Mouse (Mus musculus) lung, embryonic 14.5 days (tissue): ENCODE results near the gene Prkce. TPM values are rescaled to one million over a fixed set of nuclear protein-coding genes. Genes with fewer than 3 reads are reported as not detected.

Experiments used
- ATAC-seq: fragments of 200-750 bp; cut with Nextera tagmentation; 2 replicates; pipeline ENCODE4 v1.8.0; 2017; ENCODE audit warnings: mild to moderate bottlenecking, moderate TSS enrichment, moderate library complexity; ENCODE audit not compliant: insufficient read depth
- DNase-seq: peaks from one replicate; pipeline ENCODE4 v3.0.0-alpha.2; 2015
- H3K27ac ChIP-seq: fragments of 300-500 bp; sonication (generic); 2 replicates; pipeline ENCODE4 v1.5.1; 2014; ENCODE audit warnings: low read depth, mild to moderate bottlenecking, moderate library complexity
- H3K27me3 ChIP-seq: fragments of 300-500 bp; sonication (generic); 2 replicates; pipeline ENCODE4 v1.6.1; 2014; ENCODE audit warnings: low read length, control low read depth; ENCODE audit not compliant: insufficient read depth
- H3K36me3 ChIP-seq: fragments of 300-500 bp; sonication (generic); 2 replicates; pipeline ENCODE4 v1.6.1; 2014; ENCODE audit warnings: control low read depth; ENCODE audit not compliant: insufficient read depth
- H3K4me1 ChIP-seq: fragments of 300-500 bp; sonication (generic); 2 replicates; pipeline ENCODE4 v1.6.1; 2014; ENCODE audit warnings: antibody characterized with exemption, control low read depth; ENCODE audit not compliant: insufficient read depth
- H3K4me2 ChIP-seq: fragments of 300-500 bp; sonication (generic); 2 replicates; pipeline ENCODE4 v1.6.1; 2014; ENCODE audit warnings: mild to moderate bottlenecking
- H3K4me3 ChIP-seq: fragments of 300-500 bp; sonication (generic); 2 replicates; pipeline ENCODE4 v1.5.1; 2014; ENCODE audit warnings: low read depth, low read length
- H3K9ac ChIP-seq: fragments of 300-500 bp; sonication (generic); 2 replicates; pipeline ENCODE4 v1.6.1; 2014
- H3K9me3 ChIP-seq: fragments of 300-500 bp; sonication (generic); 2 replicates; pipeline ENCODE4 v1.6.1; 2016; ENCODE audit warnings: low read depth, low read length, control low read depth
- CTCF ChIP-seq: IDR thresholded peaks from 2 replicates; pipeline ENCODE4 v1.5.1; 2016; ENCODE audit warnings: antibody characterized with exemption, low read depth
- WGBS: fragments of 180-500 bp; shearing (Covaris S2); extraction: QIAGEN DNeasy Blood & Tissue Kit; methylation state at CpG from one replicate; pipeline ENCODE4 v1.1.7; 2014; 5-methylcytosine and 5-hydroxymethylcytosine counted together
- polyA plus RNA-seq: library from polyadenylated mRNA; unstranded; fragments of >200 nt; fragmentation: Nextera tagmentation; extraction: Ambion mirVana; gene quantifications from 2 replicates; pipeline ENCODE4 v1.2.1, GENCODE M21; 2014

The Prkce gene
- polyA plus RNA-seq, 1 experiment from 2014 or later: 10.1 TPM

DNA sequence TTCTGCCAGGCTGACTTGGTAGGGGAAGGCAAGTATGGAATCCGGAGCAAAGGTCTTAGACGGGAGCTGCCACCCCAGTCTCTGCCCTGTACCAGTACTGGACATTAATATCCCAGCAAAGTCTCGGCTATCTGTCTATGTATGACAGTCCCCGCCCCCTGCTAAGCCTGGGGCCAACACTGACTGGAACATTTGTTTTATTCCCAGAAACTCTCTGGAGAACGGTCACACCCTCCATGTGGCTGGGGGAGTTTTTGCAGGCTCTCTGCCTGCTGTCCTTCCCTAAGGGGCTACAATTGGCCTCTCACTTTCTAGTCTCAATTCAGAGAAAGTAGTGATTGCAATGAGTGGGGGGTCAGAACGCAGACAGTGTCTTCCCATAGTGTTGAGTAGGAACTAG lies 244.6 kb downstream of the Prkce start:
- no peaks in the 10 kb centered on the region for H3K27me3 ChIP-seq
- no peak overlapping the region for H3K4me2 ChIP-seq
- ATAC-seq: peak; percentile 71; the same call in 1 of the 2 replicates
- H3K4me3 ChIP-seq: no peak overlapping the region
- H3K9ac ChIP-seq: no peak overlapping the region
- WGBS: 48% methylated on average over 6 of the region's 6 CpGs
- no peaks in the 10 kb centered on the region for H3K4me1 ChIP-seq
- peak; percentile 66 for DNase-seq
- no peak for TF ChIP-seq CTCF
- H3K27ac ChIP-seq: no peak overlapping the region
- no peaks in the 10 kb centered on the region for H3K36me3 ChIP-seq
- no peaks in the 10 kb centered on the region for H3K9me3 ChIP-seq

DNA sequence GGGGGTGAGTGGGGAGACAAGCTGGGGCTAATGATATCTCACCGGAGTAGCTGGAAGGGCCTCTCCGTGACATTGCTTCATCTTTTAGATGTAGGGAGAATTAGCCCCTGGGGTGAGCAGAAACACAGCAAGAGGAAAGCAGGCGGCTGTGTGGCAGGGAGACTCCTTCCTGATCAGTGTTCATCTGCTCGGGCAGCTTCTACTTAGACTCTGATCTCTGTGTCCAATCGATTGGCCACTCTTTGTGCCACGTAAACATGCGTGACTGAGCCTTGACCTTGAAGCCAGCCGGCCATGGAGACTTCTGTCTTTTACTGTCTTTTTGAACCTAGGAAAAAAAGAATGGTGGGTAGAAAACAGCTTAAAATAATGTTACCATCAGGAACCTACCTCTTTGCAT lies 247.0 kb downstream of the Prkce start:
- no peak for TF ChIP-seq CTCF
- H3K4me3 ChIP-seq: no peak overlapping the region
- H3K27ac ChIP-seq: no peak overlapping the region
- DNase-seq (no peak), ATAC-seq (no peak)
- WGBS: 79% methylated on average over 8 of the region's 8 CpGs
- H3K9ac ChIP-seq: no peak overlapping the region
- no peaks in the 10 kb centered on the region for H3K36me3 ChIP-seq
- no peaks in the 10 kb centered on the region for H3K4me1 ChIP-seq
- H3K9me3 ChIP-seq: no peaks in the 10 kb centered on the region
- no peak overlapping the region for H3K4me2 ChIP-seq
- no peaks in the 10 kb centered on the region for H3K27me3 ChIP-seq

DNA sequence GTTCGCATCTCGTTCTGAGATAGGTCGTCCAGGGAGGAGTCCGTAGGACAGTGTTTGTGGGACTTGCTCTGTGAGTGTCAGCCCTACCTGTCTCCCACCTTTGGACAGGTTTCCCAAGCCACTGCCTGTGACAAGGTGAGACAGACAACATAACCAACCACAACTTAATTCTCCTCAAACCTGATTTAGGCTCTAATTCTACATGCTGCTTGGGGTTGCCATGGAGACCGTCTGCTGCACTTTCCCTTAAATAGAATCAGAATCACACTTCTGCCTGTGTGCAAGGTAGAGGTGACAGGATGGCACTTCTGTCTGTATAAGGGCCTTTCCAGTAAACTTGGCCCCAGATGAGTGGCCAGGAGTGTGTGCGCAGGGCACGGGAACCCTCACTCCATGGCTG lies 248.4 kb downstream of the Prkce start:
- no peaks in the 10 kb centered on the region for H3K36me3 ChIP-seq
- H3K9ac ChIP-seq: no peak overlapping the region
- 0 out of 2 replicates have a peak, but pooled peaks cover 4% of the 10 kb centered on the region for H3K9me3 ChIP-seq
- DNase-seq: no peak
- H3K27me3 ChIP-seq: no peaks in the 10 kb centered on the region
- no peak overlapping the region for H3K27ac ChIP-seq
- WGBS: 75% methylated on average over 7 of the region's 7 CpGs
- no peaks in the 10 kb centered on the region for H3K4me1 ChIP-seq
- no peak for ATAC-seq
- TF ChIP-seq CTCF: no peak
- no peak overlapping the region for H3K4me3 ChIP-seq
- no peak overlapping the region for H3K4me2 ChIP-seq

DNA sequence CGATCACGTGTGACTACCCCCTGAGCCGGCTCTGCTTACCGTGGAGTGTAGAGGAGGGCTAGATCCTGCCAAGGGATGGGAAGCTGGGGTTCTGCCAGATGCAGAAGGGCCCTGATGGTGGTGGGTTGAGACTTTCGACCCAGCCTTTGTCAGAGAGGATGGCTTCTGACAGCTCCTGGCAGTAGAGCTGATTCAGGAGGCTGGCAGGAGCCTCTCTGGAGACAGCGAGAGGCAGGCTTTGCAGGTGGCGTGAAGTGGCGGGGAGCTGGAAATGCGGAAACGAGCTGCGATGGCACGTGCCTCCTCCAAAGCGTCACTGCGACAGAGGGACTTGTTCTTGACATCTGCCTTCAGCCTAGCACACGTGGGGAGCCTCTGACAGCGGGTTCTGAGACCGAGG lies 250.7 kb downstream of the Prkce start:
- ATAC-seq: no peak
- whole genome bisulfite sequencing: 67% methylated on average over 17 of the region's 17 CpGs
- DNase-seq: no peak

DNA sequence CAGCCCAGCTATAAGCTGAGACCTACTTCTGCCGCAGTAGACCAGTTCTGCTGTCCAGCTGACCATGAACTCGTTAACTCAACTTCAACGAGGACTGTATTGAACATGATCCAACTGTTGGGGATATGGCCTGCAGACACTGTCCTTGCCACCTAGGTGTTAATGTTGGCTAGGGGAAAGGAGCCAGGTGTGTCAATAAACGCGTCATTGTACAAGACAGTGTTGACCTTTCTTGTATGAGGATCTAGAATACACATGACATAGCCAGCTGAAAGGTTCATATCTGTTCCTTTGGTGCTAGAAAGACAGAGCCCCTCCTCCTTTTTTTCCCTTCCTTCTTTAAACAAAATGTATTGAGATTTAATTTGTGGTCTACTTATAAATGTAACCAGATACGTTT lies 251.6 kb downstream of the Prkce start:
- H3K9ac ChIP-seq: no peak overlapping the region
- no peaks in the 10 kb centered on the region for H3K4me1 ChIP-seq
- DNase-seq (no peak), ATAC-seq (no peak)
- H3K36me3 ChIP-seq: no peaks in the 10 kb centered on the region
- no peak overlapping the region for H3K4me3 ChIP-seq
- TF ChIP-seq CTCF: no peak
- H3K9me3 ChIP-seq: 0 out of 2 replicates have a peak, but pooled peaks cover 4% of the 10 kb centered on the region
- H3K4me2 ChIP-seq: no peak overlapping the region
- 68% methylated on average over 6 of the region's 6 CpGs for WGBS
- H3K27me3 ChIP-seq: no peaks in the 10 kb centered on the region
- no peak overlapping the region for H3K27ac ChIP-seq

More for the DNA sequence above, 250.7 kb downstream of the Prkce start:
- Histone ChIP-seq H3K27me3 (no peaks in the 10 kb centered on the region), H3K9me3 (0 out of 2 replicates have a peak, but pooled peaks cover 4% of the 10 kb centered on the region), H3K4me3 (no peak overlapping the region), H3K36me3 (no peaks in the 10 kb centered on the region), H3K4me1 (no peaks in the 10 kb centered on the region), H3K27ac (no peak overlapping the region), H3K9ac (no peak overlapping the region), H3K4me2 (no peak overlapping the region)
- TF ChIP-seq CTCF: no peak

DNA sequence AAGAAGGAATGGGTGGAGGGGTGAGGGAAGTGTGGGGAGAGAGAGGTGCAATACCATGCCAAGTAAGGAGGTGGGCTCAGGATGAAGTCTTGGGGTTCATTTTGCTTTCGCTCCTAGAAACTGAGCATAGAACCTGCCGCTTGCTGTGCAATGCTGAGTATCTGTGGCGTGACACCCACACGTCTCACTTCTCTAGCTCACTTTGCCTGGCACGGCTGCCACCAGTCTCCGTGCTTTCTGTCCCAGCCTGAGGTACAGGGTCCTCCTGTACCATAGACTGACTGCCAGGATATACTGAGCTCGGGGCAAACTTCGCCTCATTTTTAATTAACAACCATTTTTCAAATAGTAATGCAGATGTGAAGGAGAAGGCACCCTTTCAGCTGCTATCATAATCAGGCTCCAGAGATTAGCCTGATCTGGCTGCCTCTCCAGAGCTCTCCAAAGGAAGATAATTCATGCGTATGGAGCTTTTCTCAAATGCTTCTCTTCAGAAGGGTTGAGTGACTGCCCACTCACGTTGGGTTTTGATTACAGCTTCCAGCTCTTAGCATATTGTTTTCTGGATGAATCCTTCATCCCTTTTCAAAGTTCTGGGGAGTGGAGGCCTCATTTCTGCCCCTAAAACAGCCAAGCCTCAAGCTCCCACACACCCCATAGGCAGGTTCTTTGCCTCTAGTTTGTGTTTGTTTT lies 253.2 kb downstream of the Prkce start:
- 83% methylated on average over 10 of the region's 10 CpGs for WGBS
- DNase-seq: no peak

DNA sequence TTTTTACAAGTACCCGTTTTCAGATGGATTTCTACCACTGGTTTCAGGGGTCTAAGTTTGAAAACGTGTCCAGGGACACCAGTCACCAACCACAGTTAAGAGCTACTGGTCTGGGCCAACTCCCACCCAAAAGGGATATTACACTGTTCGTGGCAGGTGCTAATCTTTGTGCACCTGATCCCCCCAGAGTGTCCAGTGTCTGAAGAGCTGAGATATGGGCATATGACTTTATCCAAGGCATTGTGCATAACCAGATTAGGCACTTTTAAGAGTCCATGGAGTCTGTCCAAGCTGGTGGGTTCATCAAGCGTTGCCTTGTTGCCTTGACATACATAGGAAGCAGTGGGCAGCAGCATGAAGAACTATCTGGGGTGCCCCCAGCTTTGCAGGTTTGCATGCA lies 254.4 kb downstream of the Prkce start:
- WGBS: 83% methylated on average over 4 of the region's 4 CpGs
- no peak for DNase-seq
- TF ChIP-seq CTCF: no peak
- H3K4me3 ChIP-seq: no peak overlapping the region
- no peak for ATAC-seq
- no peak overlapping the region for H3K27ac ChIP-seq
- H3K4me1 ChIP-seq: no peaks in the 10 kb centered on the region
- H3K36me3 ChIP-seq: no peaks in the 10 kb centered on the region
- no peak overlapping the region for H3K4me2 ChIP-seq
- 0 out of 2 replicates have a peak, but pooled peaks cover 4% of the 10 kb centered on the region for H3K9me3 ChIP-seq
- no peaks in the 10 kb centered on the region for H3K27me3 ChIP-seq
- H3K9ac ChIP-seq: no peak overlapping the region

More for the DNA sequence above, 253.2 kb downstream of the Prkce start:
- Histone ChIP-seq H3K36me3 (no peaks in the 10 kb centered on the region), H3K27ac (no peak overlapping the region), H3K4me1 (no peaks in the 10 kb centered on the region), H3K4me2 (no peak overlapping the region), H3K9me3 (0 out of 2 replicates have a peak, but pooled peaks cover 4% of the 10 kb centered on the region), H3K9ac (no peak overlapping the region), H3K27me3 (no peaks in the 10 kb centered on the region), H3K4me3 (no peak overlapping the region)
- TF ChIP-seq CTCF: no peak
- no peak for ATAC-seq
